Mouse (Mus musculus) CH12.LX (cell line): ENCODE measurements around the gene Gfpt1. TPM values are rescaled to one million over a fixed set of nuclear protein-coding genes. Genes with fewer than 3 reads are reported as not detected.

Source experiments
- DNase-seq: peaks from one replicate; pipeline ENCODE4 v3.0.0-alpha.2; 2013; ENCODE audit errors: extremely low read depth
- H3K27ac ChIP-seq: 2 replicates; pipeline ENCODE4 v1.5.1; 2012; ENCODE audit warnings: low read depth, mild to moderate bottlenecking, control low read depth, moderate library complexity; ENCODE audit not compliant: insufficient read depth
- H3K27me3 ChIP-seq: replicated peaks from 2 replicates; pipeline ENCODE3; 2012; ENCODE audit warnings: inconsistent platforms
- H3K36me3 ChIP-seq, 2 experiments: replicated peaks in 1 of 2; 2 replicates each; pipeline versions ENCODE3 to v1.6.1; 2012; ENCODE audit warnings: inconsistent platforms in 1 of 2, low read length in 1 of 2, mild to moderate bottlenecking in 1 of 2, mixed read lengths in 1 of 2, moderate library complexity in 1 of 2; ENCODE audit not compliant: control insufficient read depth in 1 of 2, insufficient read depth in 1 of 2
- H3K4me1 ChIP-seq, 2 experiments: 2 replicates each; pipeline ENCODE4 v1.6.1; 2012; ENCODE audit warnings: inconsistent platforms in 1 of 2, moderate library complexity in 1 of 2; ENCODE audit not compliant: insufficient read depth in 2 of 2, control insufficient read depth in 1 of 2
- H3K4me2 ChIP-seq: 2 replicates; pipeline ENCODE4 v1.6.1; 2012; ENCODE audit warnings: low read depth, mild to moderate bottlenecking, control low read depth; ENCODE audit not compliant: poor library complexity, insufficient read depth, severe bottlenecking
- H3K4me3 ChIP-seq, 3 experiments: fragments of 150-350 bp in 1 of 3; sonication (generic) in 1 of 3; replicated peaks in 1 of 3; 2 replicates each; pipeline versions ENCODE3 to v1.5.1; 2011 to 2012; ENCODE audit warnings: low read depth in 2 of 3, low read length in 2 of 3, mild to moderate bottlenecking in 2 of 3, moderate library complexity in 2 of 3, control low read depth in 1 of 3, improper control_type of control experiment in 1 of 3, inconsistent platforms in 1 of 3, mixed read lengths in 1 of 3; ENCODE audit not compliant: poor library complexity in 1 of 3
- H3K79me2 ChIP-seq: replicated peaks from 2 replicates; pipeline ENCODE4 v1.6.1; 2012; ENCODE audit warnings: mild to moderate bottlenecking, moderate library complexity; ENCODE audit not compliant: control insufficient read depth, poor library complexity, insufficient read depth, severe bottlenecking; ENCODE audit errors: extremely low read depth
- H3K9ac ChIP-seq: 2 replicates; pipeline ENCODE4 v1.6.1; 2012; ENCODE audit warnings: low read depth, mild to moderate bottlenecking, control low read depth, moderate library complexity; ENCODE audit not compliant: insufficient read depth
- H3K9me3 ChIP-seq: replicated peaks from 2 replicates; pipeline ENCODE3; 2012; ENCODE audit warnings: low read length, inconsistent platforms, mixed read lengths
- BHLHE40 ChIP-seq: IDR thresholded peaks from 2 replicates; pipeline ENCODE4 v1.6.1; 2011; ENCODE audit warnings: mild to moderate bottlenecking, low read depth, low read length, improper control_type of control experiment
- CHD1 ChIP-seq: IDR thresholded peaks from 2 replicates; pipeline ENCODE4 v1.6.1; 2012; ENCODE audit warnings: low read depth, low read length, improper control_type of control experiment, inconsistent platforms
- CHD2 ChIP-seq: IDR thresholded peaks from 2 replicates; pipeline ENCODE4 v1.6.1; 2011; ENCODE audit warnings: low read length, improper control_type of control experiment
- CTCF ChIP-seq, 2 experiments: IDR thresholded peaks in 1 of 2; conservative IDR thresholded peaks in 1 of 2; 2 replicates each; pipeline ENCODE4 v1.5.1; 2011 to 2012; ENCODE audit warnings: low read depth in 2 of 2, low read length in 2 of 2, improper control_type of control experiment in 1 of 2, inconsistent platforms in 1 of 2, mild to moderate bottlenecking in 1 of 2, moderate library complexity in 1 of 2
- ETS1 ChIP-seq: conservative IDR thresholded peaks from 2 replicates; pipeline ENCODE4 v1.6.1; 2012; ENCODE audit warnings: low read depth, mild to moderate bottlenecking, inconsistent platforms, low read length, improper control_type of control experiment, moderate library complexity
- GABPA ChIP-seq: IDR thresholded peaks from 2 replicates; pipeline ENCODE4 v1.6.1; 2012; ENCODE audit warnings: low read depth, low read length, improper control_type of control experiment, inconsistent platforms; ENCODE audit not compliant: insufficient replicate concordance
- IRF4 ChIP-seq: IDR thresholded peaks from 2 replicates; pipeline ENCODE4 v1.6.1; 2014; ENCODE audit warnings: low read depth, mild to moderate bottlenecking, inconsistent platforms, low read length, improper control_type of control experiment
- KAT2A ChIP-seq: IDR thresholded peaks from 2 replicates; pipeline ENCODE4 v1.6.1; 2012; ENCODE audit warnings: low read length, improper control_type of control experiment, inconsistent platforms; ENCODE audit not compliant: insufficient replicate concordance
- MAFK ChIP-seq: IDR thresholded peaks from 2 replicates; pipeline ENCODE4 v1.6.1; 2011; ENCODE audit warnings: low read length, improper control_type of control experiment; ENCODE audit not compliant: insufficient replicate concordance
- MAX ChIP-seq: IDR thresholded peaks from 2 replicates; pipeline ENCODE4 v1.6.1; 2011; ENCODE audit warnings: low read length, improper control_type of control experiment
- MEF2A ChIP-seq: IDR thresholded peaks from 2 replicates; pipeline ENCODE4 v1.6.1; 2014; ENCODE audit warnings: low read depth, mild to moderate bottlenecking, inconsistent platforms, low read length, improper control_type of control experiment, borderline replicate concordance
- MXI1 ChIP-seq: IDR thresholded peaks from 2 replicates; pipeline ENCODE4 v1.6.1; 2011; ENCODE audit warnings: mild to moderate bottlenecking, low read depth, low read length, improper control_type of control experiment
- NRF1 ChIP-seq: IDR thresholded peaks from 2 replicates; pipeline ENCODE4 v1.6.1; 2014; ENCODE audit warnings: low read depth, mild to moderate bottlenecking, inconsistent platforms, low read length, improper control_type of control experiment, moderate library complexity
- PAX5 ChIP-seq: IDR thresholded peaks from 2 replicates; pipeline ENCODE4 v1.6.1; 2012; ENCODE audit warnings: low read length, inconsistent platforms, mixed read lengths
- SIN3A ChIP-seq: IDR thresholded peaks from 2 replicates; pipeline ENCODE4 v1.6.1; 2012; ENCODE audit warnings: low read length, improper control_type of control experiment, inconsistent platforms
- SMC3 ChIP-seq: IDR thresholded peaks from 2 replicates; pipeline ENCODE4 v1.6.1; 2011; ENCODE audit warnings: low read depth, low read length, improper control_type of control experiment
- TCF12 ChIP-seq: IDR thresholded peaks from 2 replicates; pipeline ENCODE4 v1.6.1; 2014; ENCODE audit warnings: low read depth, mild to moderate bottlenecking, inconsistent platforms, low read length, improper control_type of control experiment
- USF1 ChIP-seq: IDR thresholded peaks from 2 replicates; pipeline ENCODE4 v1.6.1; 2014; ENCODE audit warnings: low read depth, mild to moderate bottlenecking, inconsistent platforms, low read length, improper control_type of control experiment
- USF2 ChIP-seq: conservative IDR thresholded peaks from 2 replicates; pipeline ENCODE4 v1.6.1; 2011; ENCODE audit warnings: low read depth, low read length, improper control_type of control experiment
- ZC3H11A ChIP-seq: IDR thresholded peaks from 2 replicates; pipeline ENCODE4 v1.6.1; 2012; ENCODE audit warnings: low read depth, mild to moderate bottlenecking, inconsistent platforms, low read length, improper control_type of control experiment
- ZMIZ1 ChIP-seq: IDR thresholded peaks from 2 replicates; pipeline ENCODE4 v1.6.1; 2012; ENCODE audit warnings: low read depth, mild to moderate bottlenecking, inconsistent platforms, low read length, improper control_type of control experiment
- dilution Hi-C: fragments of 300-500 bp; cut with MboI; formaldehyde crosslinking; loops from 2 replicates; pipeline ENCODE4 v1.14.3; 2020; ENCODE audit warnings: low sequenced_read_pairs; ENCODE audit not compliant: extremely low pct_unique_long_range_greater_than_20kb, extremely low pct_ligation_motif_present
- in situ Hi-C: fragments of 300-500 bp; cut with MboI; formaldehyde crosslinking; loops from 3 replicates; pipeline ENCODE4 v1.14.3; 2019; ENCODE audit warnings: low sequenced_read_pairs, low pct_ligation_motif_present, low pct_unique_long_range_greater_than_20kb, mixed read lengths
- polyA plus RNA-seq: library from polyadenylated mRNA; unstranded; fragments of >175 nt; gene quantifications from 2 replicates; pipeline ENCODE4 v1.2.1, GENCODE M21; 2012; ENCODE audit warnings: low read depth; ENCODE audit not compliant: insufficient read length
- total RNA-seq, 2 experiments: library from RNA; depleted of rRNA; stranded (reverse); fragments of 300-350 nt in 1 of 2; fragments of >200 nt in 1 of 2; gene quantifications; 2 replicates each; pipeline ENCODE4 v1.2.3; 2012 to 2014

The Gfpt1 gene
- total and polyA plus RNA-seq, 3 experiments: 24.9 to 35.3 (median 32.1) TPM

- DNase-seq: no peak
- Histone ChIP-seq H3K9ac (no peak overlapping the region), H3K4me1 (no peaks in the 10 kb centered on the region), H3K9me3 (peaks cover 11% of the 10 kb centered on the region), H3K79me2 (no peaks in the 10 kb centered on the region), H3K27me3 (no peaks in the 10 kb centered on the region), H3K4me2 (no peak overlapping the region), H3K27ac (no peak overlapping the region), H3K4me3 (no peak overlapping the region), H3K36me3 (peaks cover 60 to 84% of the 10 kb centered on the region in 2 experiments)
- dilution Hi-C loops: no loop called here
- in situ Hi-C loops: no loop called here
- TF ChIP-seq MEF2A (no peak), BHLHE40 (no peak), USF1 (no peak), ETS1 (no peak), MAX (no peak), SIN3A (no peak), KAT2A (no peak), PAX5 (no peak), MAFK (no peak), MXI1 (no peak), USF2 (no peak), SMC3 (no peak), GABPA (no peak), ZC3H11A (no peak), TCF12 (no peak), NRF1 (no peak), IRF4 (no peak), CHD1 (no peak), ZMIZ1 (no peak), CTCF (conservative IDR thresholded peaks at IDR 0.05 in 1 of 2, IDR thresholded peaks at IDR 0.05 in 1 of 2; ENCODE audit: low read depth in 2 of 2, low read length in 2 of 2) (no peak)
Measured at GRCm38 (mm10) chr6:87018874-87019273, 23.8 kb upstream of the Gfpt1 start.

- in situ Hi-C loops: no loop called here
- no peak overlapping the region for H3K9ac ChIP-seq
- H3K36me3 ChIP-seq: peaks cover 64 to 86% of the 10 kb centered on the region in 2 experiments
Measured at GRCm38 (mm10) chr6:87021791-87022190, 20.9 kb upstream of the Gfpt1 start.

More at GRCm38 (mm10) chr6:87021791-87022190, 20.9 kb upstream of the Gfpt1 start:
- dilution Hi-C loops: no loop called here
- no peak for TF ChIP-seq IRF4
- TF ChIP-seq CHD2: no peak
- Histone ChIP-seq H3K27me3 (no peaks in the 10 kb centered on the region), H3K4me2 (no peak overlapping the region), H3K4me3 (no peak overlapping the region), H3K79me2 (no peaks in the 10 kb centered on the region), H3K27ac (no peak overlapping the region), H3K4me1 (no peaks in the 10 kb centered on the region), H3K9me3 (peaks cover 11% of the 10 kb centered on the region)
- no peak for DNase-seq
